Mouse (Mus musculus): ENCODE data around the gene Tmem214.

The Tmem214 gene

GRCm38 (mm10) chr5:30915456-30915855 lies 47.6 kb downstream of the Tmem214 start:
- no peak for DNase-seq (ENCODE audit: low read depth)

- DNase-seq (ENCODE audit: low read depth), result peak; percentile 95
Observed at GRCm38 (mm10) chr5:30915974-30916433, 48.2 kb downstream of the Tmem214 start.

- DNase-seq (ENCODE audit: low read depth), result no peak
Observed at GRCm38 (mm10) chr5:30916841-30917240, 49.0 kb downstream of the Tmem214 start.

GRCm38 (mm10) chr5:30917348-30917747 lies 49.5 kb downstream of the Tmem214 start:
- no peak for DNase-seq (ENCODE audit: low read depth)

DNA sequence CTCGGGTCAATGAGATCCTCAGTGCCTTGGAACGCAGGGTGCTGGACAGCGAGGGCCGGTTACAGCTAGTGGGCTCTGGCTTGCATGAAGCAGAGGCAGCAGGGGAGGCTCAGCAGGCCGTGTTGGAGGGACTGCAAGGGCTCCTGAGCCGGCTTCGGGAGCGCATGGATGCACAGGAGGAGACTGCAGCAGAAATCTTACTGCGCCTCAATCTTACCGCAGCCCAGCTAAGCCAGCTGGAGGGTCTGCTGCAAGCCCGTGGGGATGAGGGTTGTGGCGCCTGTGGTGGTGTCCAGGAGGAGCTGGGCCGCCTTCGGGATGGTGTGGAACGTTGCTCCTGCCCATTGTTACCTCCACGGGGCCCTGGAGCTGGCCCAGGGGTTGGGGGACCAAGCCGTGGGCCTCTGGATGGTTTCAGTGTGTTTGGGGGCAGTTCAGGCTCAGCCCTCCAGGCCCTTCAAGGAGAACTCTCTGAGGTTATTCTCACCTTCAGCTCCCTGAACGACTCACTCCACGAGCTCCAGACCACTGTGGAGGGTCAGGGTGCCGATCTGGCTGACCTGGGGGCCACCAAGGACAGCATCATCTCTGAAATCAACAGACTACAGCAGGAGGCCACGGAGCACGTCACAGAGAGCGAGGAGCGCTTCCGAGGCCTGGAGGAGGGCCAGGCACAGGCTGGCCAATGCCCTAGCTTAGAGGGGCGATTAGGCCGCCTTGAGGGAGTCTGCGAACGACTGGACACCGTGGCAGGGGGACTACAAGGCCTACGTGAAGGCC lies 50.3 kb downstream of the Tmem214 start:
- DNase-seq (ENCODE audit: low read depth), result no peak

- no peak for DNase-seq (ENCODE audit: low read depth)
Observed at GRCm38 (mm10) chr5:30918691-30919090, 50.9 kb downstream of the Tmem214 start.

- DNase-seq (ENCODE audit: low read depth), result no peak
Observed at GRCm38 (mm10) chr5:30919831-30920614, 52.2 kb downstream of the Tmem214 start.

- no peak for DNase-seq (ENCODE audit: low read depth)
Observed at GRCm38 (mm10) chr5:30920621-30921020, 52.8 kb downstream of the Tmem214 start.

DNA sequence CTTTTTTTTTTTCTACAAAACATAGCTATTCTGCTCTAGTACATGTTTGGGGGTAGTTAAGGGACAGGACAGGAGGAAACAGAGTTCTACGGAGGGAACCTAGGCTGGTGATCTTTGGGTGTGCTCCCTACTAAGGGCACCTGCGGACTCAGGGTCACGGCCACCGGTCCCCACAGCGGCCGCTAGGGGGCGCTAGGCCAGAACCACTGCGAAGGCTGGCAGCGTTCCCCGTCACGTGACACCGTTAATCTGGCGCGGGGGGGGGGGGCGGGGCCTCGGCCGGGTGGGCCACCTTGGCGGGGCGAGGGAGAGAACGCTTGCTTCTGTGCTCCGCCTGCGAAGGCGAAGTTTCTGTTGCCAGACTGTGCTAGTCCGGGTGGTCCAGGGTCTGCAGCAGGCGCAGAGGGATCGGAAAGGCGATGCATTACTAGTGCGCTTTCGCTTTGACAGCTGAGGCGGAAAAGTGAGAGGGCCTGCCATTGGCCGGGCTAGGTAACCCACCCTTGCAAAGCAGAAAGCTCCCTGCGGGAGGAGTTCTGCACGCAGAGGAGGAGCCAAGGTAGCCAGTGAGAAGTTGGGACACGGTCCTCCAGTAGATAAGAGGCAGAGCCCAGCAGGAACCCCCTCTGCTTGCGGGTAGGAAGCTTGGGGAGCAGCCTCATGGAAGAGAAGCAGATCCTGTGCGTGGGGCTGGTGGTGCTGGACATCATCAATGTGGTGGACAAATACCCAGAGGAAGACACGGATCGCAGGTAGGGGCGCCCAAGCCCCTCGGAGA lies 53.6 kb downstream of the Tmem214 start, which contains the start of gene Khk:
Khk (plus strand) TSS at position 176 of the 778 bp plus-strand sequence.
- peak; percentile 90 for DNase-seq (ENCODE audit: low read depth)

DNA sequence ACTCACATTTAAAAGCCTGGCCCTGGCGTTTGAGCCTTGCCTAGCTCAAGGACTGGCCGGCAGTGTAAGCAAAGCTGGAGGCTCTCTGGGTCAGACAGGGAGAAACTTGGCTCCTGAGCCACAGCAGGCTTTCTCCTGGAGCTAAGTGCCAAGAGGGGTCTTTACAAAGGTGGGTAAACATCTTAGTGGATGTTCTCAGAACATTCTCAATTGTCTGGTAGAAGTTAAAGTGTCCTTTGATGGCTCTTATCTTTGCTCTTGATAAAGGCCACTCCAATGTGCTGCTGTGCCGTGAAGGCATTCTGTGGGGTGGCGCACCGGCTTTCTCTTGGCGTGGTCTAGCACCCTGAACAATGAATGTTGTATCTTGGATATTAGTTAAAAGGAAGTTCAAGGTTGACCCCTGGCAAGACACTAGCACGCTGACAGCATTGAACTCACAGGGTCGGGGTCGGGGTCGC lies 54.8 kb downstream of the Tmem214 start:
- no peak for DNase-seq (ENCODE audit: low read depth)

DNA sequence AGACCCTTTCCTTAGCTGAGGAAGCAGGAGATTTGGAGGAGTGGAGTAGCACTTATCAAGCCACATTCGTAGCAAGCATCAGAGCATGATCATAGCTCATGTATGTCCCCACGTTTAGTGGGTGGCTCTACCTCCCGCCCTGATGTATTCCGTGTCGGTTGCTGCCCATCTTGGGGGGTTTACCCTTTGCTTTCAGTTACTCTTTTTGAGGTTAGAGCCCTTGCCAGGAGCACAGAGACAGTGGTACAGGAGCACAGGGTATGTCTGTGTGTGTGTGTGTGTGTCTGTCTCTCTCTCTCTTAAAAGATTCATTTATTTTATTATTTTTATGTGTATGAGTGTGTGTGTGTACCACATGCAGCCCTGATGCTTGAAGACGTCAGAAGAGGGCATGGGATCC lies 55.3 kb downstream of the Tmem214 start:
- no peak for DNase-seq (ENCODE audit: low read depth)

DNA sequence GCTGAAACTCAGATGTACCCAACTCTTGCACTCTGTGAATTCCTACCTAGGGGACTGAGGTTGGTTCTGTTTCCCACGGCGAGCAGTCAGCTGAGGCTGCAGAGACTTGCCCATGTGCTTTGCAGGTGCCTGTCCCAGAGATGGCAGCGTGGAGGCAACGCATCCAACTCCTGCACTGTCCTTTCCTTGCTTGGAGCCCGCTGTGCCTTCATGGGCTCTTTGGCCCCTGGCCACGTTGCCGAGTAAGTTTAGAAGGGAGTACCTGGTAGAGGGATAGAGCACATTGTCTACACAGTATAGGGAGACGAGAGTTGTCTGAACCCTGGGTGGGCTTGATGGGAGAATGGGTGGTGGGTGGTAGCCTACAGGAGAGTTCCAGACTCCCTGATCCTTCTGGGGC lies 56.8 kb downstream of the Tmem214 start:
- no peak for DNase-seq (ENCODE audit: low read depth)

- no peak for DNase-seq (ENCODE audit: low read depth)
Observed at GRCm38 (mm10) chr5:30925217-30925616, 57.4 kb downstream of the Tmem214 start.

GRCm38 (mm10) chr5:30926073-30926472 lies 58.3 kb downstream of the Tmem214 start:
- no peak for DNase-seq (ENCODE audit: low read depth)

- DNase-seq (ENCODE audit: low read depth), result peak; percentile 62
Observed at GRCm38 (mm10) chr5:30927945-30928529, 60.2 kb downstream of the Tmem214 start.

Measured in NIH3T3 (cell line).